8 mouse cellular contexts compared by ENCODE assay signal in genomic region chr2:25127206-25127605, GRCm38 (mm10). TPM values are rescaled to one million over a fixed set of nuclear protein-coding genes. Genes with fewer than 3 reads are reported as not detected.
DNase-seq lines count a peak whose midpoint lies in the region; ATAC-seq lines count a peak whose summit lies in the region.

No protein-coding gene starts in this region.

- peaks cover 18% of the 10 kb centered on the region for H3K4me1 ChIP-seq in intestine, embryonic 15.5 days (replicated peaks)
- H3K4me1 ChIP-seq in liver, embryonic 16.5 days (ENCODE audit: control insufficient read depth, low read depth, low read length), result peaks cover 18% of the 10 kb centered on the region
- peaks cover 57% of the 10 kb centered on the region for H3K4me1 ChIP-seq in neural tube, embryonic 13.5 days (replicated peaks)

- H3K27ac ChIP-seq in intestine, embryonic 15.5 days, result no peak overlapping the region
- H3K27ac ChIP-seq in liver, embryonic 16.5 days (ENCODE audit: low read length), result no peak overlapping the region
- peak overlapping the region; percentile 93 for H3K27ac ChIP-seq in neural tube, embryonic 13.5 days (replicated peaks)

- 43% methylated on average over 5 of the region's 5 CpGs for WGBS in intestine, embryonic 15.5 days
- WGBS in liver, embryonic 16.5 days (ENCODE audit: insufficient replicate concordance), result 37% methylated on average over 5 of the region's 5 CpGs
- 41% methylated on average over 5 of the region's 5 CpGs for WGBS in neural tube, embryonic 13.5 days

- H3K4me2 ChIP-seq in intestine, embryonic 15.5 days (replicated peaks), result no peak overlapping the region
- H3K4me2 ChIP-seq in liver, embryonic 16.5 days (ENCODE audit: low read depth, low read length), result no peak overlapping the region
- no peak overlapping the region for H3K4me2 ChIP-seq in neural tube, embryonic 13.5 days

- 0 out of 2 replicates have a peak, but pooled peaks cover 3% of the 10 kb centered on the region for H3K27me3 ChIP-seq in intestine, embryonic 15.5 days (replicated peaks)
- no peaks in the 10 kb centered on the region for H3K27me3 ChIP-seq in liver, embryonic 16.5 days (ENCODE audit: control insufficient read depth, insufficient read depth, low read depth, low read length)
- H3K27me3 ChIP-seq in neural tube, embryonic 13.5 days, result no peaks in the 10 kb centered on the region

- DNase-seq in left cerebral cortex, adult 18-20 months (ENCODE audit: low spot score in 2 of 2), result peak; percentile 19 to 49
- no peak for DNase-seq in left cerebral cortex, adult 11 months (ENCODE audit: low spot score)
- DNase-seq in cerebellum, postnatal 4 days (ENCODE audit: low spot score in 2 of 2), result peak; percentile 28 to 35
- DNase-seq in gastrocnemius, postnatal 25 days, result peak; percentile 45
- DNase-seq in thymus, postnatal 25 days, result peak; percentile 75

- H3K9me3 ChIP-seq in intestine, embryonic 15.5 days, result no peaks in the 10 kb centered on the region
- H3K9me3 ChIP-seq in liver, embryonic 16.5 days (replicated peaks; ENCODE audit: control insufficient read depth, low read length), result no peaks in the 10 kb centered on the region
- H3K9me3 ChIP-seq in neural tube, embryonic 13.5 days, result no peaks in the 10 kb centered on the region

- no peak overlapping the region for H3K4me3 ChIP-seq in intestine, embryonic 15.5 days (replicated peaks)
- H3K4me3 ChIP-seq in liver, embryonic 16.5 days (ENCODE audit: low read depth, low read length), result no peak overlapping the region
- H3K4me3 ChIP-seq in neural tube, embryonic 13.5 days, result no peak overlapping the region

- peak; percentile 79 for ATAC-seq in intestine, embryonic 15.5 days
- peak; percentile 50; the same call in 1 of the 2 replicates for ATAC-seq in liver, embryonic 16.5 days (ENCODE audit: low read depth)
- no peak; the same call in 1 of the 2 replicates for ATAC-seq in neural tube, embryonic 13.5 days (ENCODE audit: low read depth)

- no peak overlapping the region for H3K9ac ChIP-seq in intestine, embryonic 15.5 days
- no peak overlapping the region for H3K9ac ChIP-seq in liver, embryonic 16.5 days (ENCODE audit: low read depth, low read length)
- H3K9ac ChIP-seq in neural tube, embryonic 13.5 days, result no peak overlapping the region

- H3K36me3 ChIP-seq in intestine, embryonic 15.5 days, result no peaks in the 10 kb centered on the region
- H3K36me3 ChIP-seq in liver, embryonic 16.5 days (ENCODE audit: control insufficient read depth, insufficient read depth), result no peaks in the 10 kb centered on the region
- H3K36me3 ChIP-seq in neural tube, embryonic 13.5 days, result no peaks in the 10 kb centered on the region

RNA-seq across cellular contexts. Expression of gene Noxa1, which starts 32.3 kb away (rescaled TPM):
- total RNA-seq in left cerebral cortex, adult 18-20 months (2021), result not detected
- total RNA-seq in gastrocnemius, postnatal 25 days (2021), result not detected
- polyA plus RNA-seq in intestine, embryonic 15.5 days (2015; fragmentation: Nextera tagmentation; extraction: Ambion mirVana), result 5.6 and 10.0 TPM in 2 replicates
- 0.82 and 0.85 TPM in 2 replicates for polyA plus RNA-seq in liver, embryonic 16.5 days (2015; fragmentation: Nextera tagmentation; extraction: Ambion mirVana)
- polyA plus RNA-seq in neural tube, embryonic 13.5 days (2015; fragmentation: Nextera tagmentation; extraction: Ambion mirVana), result not detected in 2 replicates

RNA-seq across cellular contexts. Expression of gene Entpd8, which starts 47.1 kb away (rescaled TPM):
- total RNA-seq in left cerebral cortex, adult 18-20 months (2021), result not detected
- total RNA-seq in gastrocnemius, postnatal 25 days (2021), result not detected
- polyA plus RNA-seq in intestine, embryonic 15.5 days (2015; fragmentation: Nextera tagmentation; extraction: Ambion mirVana), result 8.9 and 11.7 TPM in 2 replicates
- polyA plus RNA-seq in liver, embryonic 16.5 days (2015; fragmentation: Nextera tagmentation; extraction: Ambion mirVana), result 5.3 and 8.0 TPM in 2 replicates
- not detected in 2 replicates for polyA plus RNA-seq in neural tube, embryonic 13.5 days (2015; fragmentation: Nextera tagmentation; extraction: Ambion mirVana)

RNA-seq across cellular contexts. Expression of gene Nrarp, which starts 53.4 kb away (rescaled TPM):
- total RNA-seq in left cerebral cortex, adult 18-20 months (2021), result 10 to 100 TPM; 19.2 to 23.9 TPM
- 1 to 10 TPM; 3.6 to 6.7 TPM for total RNA-seq in gastrocnemius, postnatal 25 days (2021)
- polyA plus RNA-seq in intestine, embryonic 15.5 days (2015; fragmentation: Nextera tagmentation; extraction: Ambion mirVana), result 14.3 and 19.3 TPM in 2 replicates
- 1.1 and 1.3 TPM in 2 replicates for polyA plus RNA-seq in liver, embryonic 16.5 days (2015; fragmentation: Nextera tagmentation; extraction: Ambion mirVana)
- polyA plus RNA-seq in neural tube, embryonic 13.5 days (2015; fragmentation: Nextera tagmentation; extraction: Ambion mirVana), result 25.5 and 27.9 TPM in 2 replicates
